Mouse (Mus musculus) liver, adult 2 months (tissue): ENCODE measurements around the gene Glrx2.

ENCODE experiments used
- CTCF ChIP-seq: fragments of 200-500 bp; IDR thresholded peaks from 2 replicates; pipeline ENCODE4 v1.5.1; 2011; ENCODE audit warnings: low read depth, low read length, control low read depth
- POLR2A ChIP-seq: fragments of 200-500 bp; IDR thresholded peaks from 2 replicates; pipeline ENCODE4 v1.6.1; 2011; ENCODE audit warnings: low read length, control low read depth; ENCODE audit not compliant: insufficient read depth; ENCODE audit errors: extremely low read depth

DNA sequence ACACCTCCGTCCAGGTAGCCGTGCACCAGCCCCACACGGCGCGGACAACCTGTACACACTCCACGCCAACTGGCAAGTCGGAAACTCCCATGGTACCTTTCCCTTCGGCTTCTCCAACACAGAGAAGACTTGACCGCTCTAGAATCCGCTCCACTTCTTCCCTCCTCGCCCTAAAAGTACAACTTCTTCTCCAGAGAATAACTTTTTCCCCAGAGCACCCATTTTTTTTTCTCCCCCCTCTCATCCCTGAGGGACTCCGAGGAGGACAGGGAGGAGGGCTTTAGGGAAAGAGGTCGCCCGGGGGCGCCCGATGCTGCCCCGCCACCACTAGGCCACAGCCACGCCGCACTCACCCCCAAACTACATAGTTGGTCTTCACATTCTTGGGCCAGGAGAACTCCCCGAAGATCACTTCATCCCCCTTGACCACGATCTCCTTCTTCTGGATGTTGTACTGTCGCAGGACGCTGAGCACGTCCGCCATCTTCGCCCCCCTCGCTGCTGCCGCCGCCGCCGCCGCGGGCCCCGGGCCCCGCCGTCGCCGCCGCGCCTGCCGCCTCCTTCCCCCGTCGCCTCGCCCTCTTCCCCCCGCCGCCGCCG, 13.9 kb upstream of the Glrx2 start:
- TF ChIP-seq CTCF (no peak), POLR2A (no peak)
